ENCODE assay signal across 27 mouse cellular contexts in genomic region chr5:22282141-22282665, GRCm38 (mm10).
A peak's percentile ranks its signal among the peaks of the same experiment; 100 is the strongest.
DNase-seq lines count a peak whose midpoint lies in the region; ATAC-seq lines count a peak whose summit lies in the region.
"Had no signal": no experiment of that assay in that cellular context is flagged by ENCODE, and none has a peak within 500 bp of the region (broad histone marks: within the 10 kb centered on the region; RNA-seq: fewer than 3 reads in every experiment).

No protein-coding gene starts in this region.

- peaks cover 10% of the 10 kb centered on the region; the same call in 1 of the 2 replicates for H3K4me1 ChIP-seq in forebrain, embryonic 12.5 days
- H3K4me1 ChIP-seq in forebrain, embryonic 10.5 days, result peaks cover 24% of the 10 kb centered on the region
- peaks cover 5% of the 10 kb centered on the region for H3K4me1 ChIP-seq in midbrain, embryonic 15.5 days
- H3K4me1 ChIP-seq in midbrain, embryonic 11.5 days (ENCODE audit: control insufficient read depth, insufficient read depth, low read length), result no peaks in the 10 kb centered on the region
- H3K4me1 ChIP-seq in forebrain, embryonic 16.5 days (replicated peaks; ENCODE audit: control insufficient read depth, insufficient read depth, low read length), result peaks cover 11% of the 10 kb centered on the region
- H3K4me1 ChIP-seq: embryonic facial prominence, embryonic 15.5 days; liver, embryonic 12.5 days had no signal

- H3K27ac ChIP-seq in forebrain, embryonic 12.5 days, result no peak overlapping the region
- H3K27ac ChIP-seq in forebrain, embryonic 10.5 days, result no peak overlapping the region
- H3K27ac ChIP-seq in midbrain, embryonic 15.5 days, result peak overlapping the region; percentile 30; the same call in 1 of the 2 replicates
- no peak overlapping the region for H3K27ac ChIP-seq in midbrain, embryonic 11.5 days (ENCODE audit: low read depth, low read length)
- H3K27ac ChIP-seq in forebrain, embryonic 16.5 days (ENCODE audit: low read length), result no peak overlapping the region
- H3K27ac ChIP-seq: embryonic facial prominence, embryonic 15.5 days; heart, embryonic 13.5 days; liver, embryonic 12.5 days had no signal

- peak; percentile 44; the same call in 1 of the 2 replicates for ATAC-seq in forebrain, embryonic 12.5 days (ENCODE audit: low FRiP score)
- ATAC-seq in midbrain, embryonic 15.5 days (replicated peaks), result 0 out of 2 replicates have a peak, but pooled peaks have one; percentile 55
- no peak for ATAC-seq in midbrain, embryonic 11.5 days (ENCODE audit: low FRiP score)
- ATAC-seq in forebrain, embryonic 16.5 days, result peak; percentile 69
- no peak for ATAC-seq in megakaryocyte-erythroid progenitor cell, adult 5-6 weeks (replicated peaks; ENCODE audit: low FRiP score, low TSS enrichment, poor library complexity, severe bottlenecking)
- ATAC-seq: intestine, embryonic 16.5 days; liver, embryonic 12.5 days; liver, postnatal 0 days; Patski had no signal

- H3K4me2 ChIP-seq in forebrain, embryonic 12.5 days, result no peak overlapping the region
- no peak overlapping the region for H3K4me2 ChIP-seq in midbrain, embryonic 15.5 days
- no peak overlapping the region for H3K4me2 ChIP-seq in midbrain, embryonic 11.5 days
- H3K4me2 ChIP-seq in forebrain, embryonic 16.5 days (ENCODE audit: low read length), result no peak overlapping the region
- H3K4me2 ChIP-seq: embryonic facial prominence, embryonic 15.5 days; heart, embryonic 13.5 days; liver, embryonic 12.5 days had no signal

- H3K9ac ChIP-seq in forebrain, embryonic 12.5 days, result no peak overlapping the region
- H3K9ac ChIP-seq in midbrain, embryonic 15.5 days, result no peak overlapping the region
- H3K9ac ChIP-seq in midbrain, embryonic 11.5 days (ENCODE audit: low read length), result no peak overlapping the region
- no peak overlapping the region for H3K9ac ChIP-seq in forebrain, embryonic 16.5 days (replicated peaks; ENCODE audit: low read depth, low read length)
- H3K9ac ChIP-seq: embryonic facial prominence, embryonic 15.5 days; heart, embryonic 13.5 days; liver, embryonic 12.5 days; liver, postnatal 0 days had no signal

- peaks cover 19% of the 10 kb centered on the region; the same call in 1 of the 2 replicates for H3K27me3 ChIP-seq in forebrain, embryonic 12.5 days
- H3K27me3 ChIP-seq in forebrain, embryonic 10.5 days (ENCODE audit: poor library complexity, severe bottlenecking), result peaks cover 20% of the 10 kb centered on the region
- no peaks in the 10 kb centered on the region for H3K27me3 ChIP-seq in midbrain, embryonic 15.5 days (replicated peaks)
- no peaks in the 10 kb centered on the region for H3K27me3 ChIP-seq in midbrain, embryonic 11.5 days (ENCODE audit: control insufficient read depth, insufficient read depth, low read length)
- no peaks in the 10 kb centered on the region for H3K27me3 ChIP-seq in forebrain, embryonic 16.5 days (replicated peaks; ENCODE audit: control insufficient read depth, insufficient read depth, low read length)
- H3K27me3 ChIP-seq: embryonic facial prominence, embryonic 15.5 days; heart, embryonic 13.5 days; liver, embryonic 12.5 days; Patski had no signal

- no peaks in the 10 kb centered on the region for H3K9me3 ChIP-seq in forebrain, embryonic 12.5 days
- no peaks in the 10 kb centered on the region for H3K9me3 ChIP-seq in forebrain, embryonic 10.5 days
- no peaks in the 10 kb centered on the region for H3K9me3 ChIP-seq in midbrain, embryonic 15.5 days
- no peaks in the 10 kb centered on the region for H3K9me3 ChIP-seq in midbrain, embryonic 11.5 days (ENCODE audit: control insufficient read depth, low read length)
- no peaks in the 10 kb centered on the region for H3K9me3 ChIP-seq in forebrain, embryonic 16.5 days (ENCODE audit: control insufficient read depth, low read length)
- H3K9me3 ChIP-seq: embryonic facial prominence, embryonic 15.5 days; liver, embryonic 12.5 days had no signal

- WGBS in forebrain, embryonic 12.5 days, result 18% methylated on average over 7 of the region's 7 CpGs
- WGBS in forebrain, embryonic 10.5 days, result 46% methylated on average over 7 of the region's 7 CpGs
- WGBS in midbrain, embryonic 15.5 days, result 17% methylated on average over 7 of the region's 7 CpGs
- WGBS in midbrain, embryonic 11.5 days, result 58% methylated on average over 7 of the region's 7 CpGs
- 9% methylated on average over 7 of the region's 7 CpGs for WGBS in forebrain, embryonic 16.5 days

- H3K36me3 ChIP-seq in forebrain, embryonic 12.5 days (replicated peaks), result no peaks in the 10 kb centered on the region; the same call in 1 of the 2 replicates
- no peaks in the 10 kb centered on the region for H3K36me3 ChIP-seq in forebrain, embryonic 10.5 days (replicated peaks)
- H3K36me3 ChIP-seq in midbrain, embryonic 15.5 days (replicated peaks), result no peaks in the 10 kb centered on the region
- no peaks in the 10 kb centered on the region for H3K36me3 ChIP-seq in midbrain, embryonic 11.5 days (ENCODE audit: control insufficient read depth, insufficient read depth, low read length)
- no peaks in the 10 kb centered on the region for H3K36me3 ChIP-seq in forebrain, embryonic 16.5 days (ENCODE audit: control insufficient read depth, insufficient read depth)
- H3K36me3 ChIP-seq: embryonic facial prominence, embryonic 15.5 days; G1E; heart, embryonic 13.5 days had no signal

- H3K4me3 ChIP-seq in forebrain, embryonic 12.5 days (replicated peaks), result no peak overlapping the region
- H3K4me3 ChIP-seq in forebrain, embryonic 10.5 days, result no peak overlapping the region
- no peak overlapping the region for H3K4me3 ChIP-seq in midbrain, embryonic 15.5 days
- no peak overlapping the region for H3K4me3 ChIP-seq in midbrain, embryonic 11.5 days (ENCODE audit: low read depth, low read length)
- no peak overlapping the region for H3K4me3 ChIP-seq in forebrain, embryonic 16.5 days (replicated peaks; ENCODE audit: low read length)
- H3K4me3 ChIP-seq: embryonic facial prominence, embryonic 15.5 days; heart, embryonic 13.5 days; liver, embryonic 12.5 days had no signal

- DNase-seq in forebrain, embryonic 10.5 days (ENCODE audit: extremely low spot score, low spot score), result no peak
- DNase-seq in midbrain, embryonic 11.5 days (ENCODE audit: low spot score, missing footprints), result no peak
- no peak for DNase-seq in spleen, adult 12 weeks (ENCODE audit: low spot score)
- DNase-seq: adrenal gland, postnatal 14 days; cerebellum, adult 18-20 months; cerebellum, postnatal 10 days; gastrocnemius, postnatal 25 days; heart, postnatal 10 days; kidney, adult 8-10 months; kidney, postnatal 10 days; layer of hippocampus, postnatal 36 days; left cerebral cortex, postnatal 4 days; liver, postnatal 0 days; lung, postnatal 36 days; right cerebral cortex, adult 18-20 months; thymus, adult 2 months; thymus, postnatal 36 days had no signal

Comparison
In these comparisons a context has a peak if more than half of its experiments do, and no peak if none do; other contexts are left out.
1. ATAC-seq: peak in forebrain, embryonic 12.5 days (single experiment), midbrain, embryonic 15.5 days (single experiment) and forebrain, embryonic 16.5 days (single experiment); none in midbrain, embryonic 11.5 days (single experiment) and megakaryocyte-erythroid progenitor cell, adult 5-6 weeks (single experiment).